9 mouse cellular contexts compared by ENCODE assay signal in the genomic region with DNA sequence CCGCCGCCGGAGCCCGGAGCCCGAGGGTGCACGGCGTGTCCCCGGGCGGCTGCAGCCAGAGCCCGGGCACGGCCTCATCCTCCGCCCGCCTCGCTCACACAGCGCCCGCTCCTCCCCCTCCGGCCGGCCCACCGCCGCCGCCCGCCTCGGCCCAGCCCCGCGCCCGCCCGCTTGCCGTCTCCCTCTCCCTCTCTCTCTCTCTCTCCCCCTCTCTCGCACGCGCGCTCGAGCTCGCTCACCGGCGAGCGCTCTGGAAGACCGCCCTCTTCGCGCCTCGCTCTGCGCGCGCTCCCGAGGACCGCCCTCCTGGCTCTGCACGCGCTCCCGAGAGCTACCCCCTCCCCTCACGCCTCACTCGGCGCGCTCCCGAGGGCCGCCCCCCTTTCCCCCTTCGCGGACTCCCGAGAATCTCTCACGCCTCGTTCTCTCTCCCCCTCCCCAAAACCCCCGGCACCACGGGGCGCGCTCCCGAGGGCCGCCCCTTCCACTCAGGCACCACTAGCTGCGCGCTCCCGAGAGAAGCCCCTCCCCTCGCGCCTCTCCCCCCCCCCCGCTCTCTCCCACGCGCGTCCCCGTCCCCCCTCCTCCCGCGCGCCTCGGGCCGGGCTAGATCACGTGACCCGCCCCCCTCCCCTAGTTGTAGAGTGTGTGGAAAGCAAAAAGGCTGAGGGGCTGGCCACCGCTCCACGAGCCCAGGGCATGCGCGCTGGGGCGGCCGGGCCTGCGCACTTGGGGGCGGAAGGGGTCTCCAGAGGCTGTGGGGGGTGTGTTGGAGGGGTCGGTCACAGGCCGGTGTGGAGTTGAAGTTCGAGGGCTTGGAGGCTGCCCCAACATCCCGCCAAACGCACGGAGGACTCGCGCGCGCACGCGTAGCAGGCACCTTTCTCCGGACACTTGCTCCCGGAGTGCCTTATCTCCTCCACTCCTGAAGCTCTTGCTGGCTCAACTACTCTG. TPM values are rescaled to one million over a fixed set of nuclear protein-coding genes. Genes with fewer than 3 reads are reported as not detected.
DNase-seq lines count a peak whose midpoint lies in the region; ATAC-seq lines count a peak whose summit lies in the region.
"Had no signal": no experiment of that assay in that cellular context is flagged by ENCODE, and none has a peak within 500 bp of the region (broad histone marks: within the 10 kb centered on the region; RNA-seq: fewer than 3 reads in every experiment).

Gene Auts2, minus strand, starts transcription at position 227 of the 954 bp plus-strand sequence.

- H3K4me2 ChIP-seq in embryonic facial prominence, embryonic 12.5 days (replicated peaks): peak within 1 kb of the TSS; percentile 67
- H3K4me2 ChIP-seq in limb, embryonic 13.5 days (replicated peaks): peak within 1 kb of the TSS; percentile 81
- H3K4me2 ChIP-seq in midbrain, embryonic 14.5 days (ENCODE audit: low read length): peak within 1 kb of the TSS; percentile 71

- no peaks in the 10 kb centered on the region for H3K9me3 ChIP-seq in embryonic facial prominence, embryonic 12.5 days
- no peaks in the 10 kb centered on the region for H3K9me3 ChIP-seq in limb, embryonic 13.5 days
- H3K9me3 ChIP-seq in midbrain, embryonic 14.5 days (ENCODE audit: control insufficient read depth, low read length): no peaks in the 10 kb centered on the region

- peak; percentile 96 for DNase-seq in brain, adult 2 months (ENCODE audit: low read depth, low spot score)
- peak; percentile 66 for DNase-seq in heart, adult 8-10 months (ENCODE audit: low spot score)
- peak; percentile 43 to 52 for DNase-seq in kidney, adult 8-10 months
- DNase-seq in midbrain, embryonic 14.5 days: peak; percentile 97
- peak; percentile 45 to 76 for DNase-seq in spleen, postnatal 4 days (ENCODE audit: low spot score in 2 of 2)

- H3K4me1 ChIP-seq in embryonic facial prominence, embryonic 12.5 days: peaks cover 22% of the 10 kb centered on the region
- H3K4me1 ChIP-seq in limb, embryonic 13.5 days: peaks cover 21% of the 10 kb centered on the region
- H3K4me1 ChIP-seq in midbrain, embryonic 14.5 days (ENCODE audit: control insufficient read depth, insufficient read depth, low read length): peaks cover 12% of the 10 kb centered on the region

- H3K27ac ChIP-seq in embryonic facial prominence, embryonic 12.5 days: peak within 1 kb of the TSS; percentile 93
- peak within 1 kb of the TSS; percentile 86 for H3K27ac ChIP-seq in limb, embryonic 13.5 days
- peak within 1 kb of the TSS; percentile 91 for H3K27ac ChIP-seq in midbrain, embryonic 14.5 days (replicated peaks; ENCODE audit: low read depth, low read length)

- peak within 1 kb of the TSS; percentile 86 for H3K4me3 ChIP-seq in embryonic facial prominence, embryonic 12.5 days
- H3K4me3 ChIP-seq in limb, embryonic 13.5 days: peak within 1 kb of the TSS; percentile 81
- peak within 1 kb of the TSS; percentile 85 for H3K4me3 ChIP-seq in midbrain, embryonic 14.5 days (replicated peaks; ENCODE audit: low read depth, low read length)
- H3K4me3 ChIP-seq: myocyte had no signal

- peak; percentile 92 for ATAC-seq in embryonic facial prominence, embryonic 12.5 days (ENCODE audit: insufficient number of reproducible peaks, insufficient read depth, low FRiP score, low TSS enrichment)
- ATAC-seq in limb, embryonic 13.5 days (ENCODE audit: low FRiP score, low read depth): peak; percentile 92
- ATAC-seq in midbrain, embryonic 14.5 days (ENCODE audit: low FRiP score, low TSS enrichment): peak; percentile 88
- no peak for ATAC-seq in erythroid progenitor cell, adult 5-6 weeks (replicated peaks; ENCODE audit: low FRiP score, poor library complexity, severe bottlenecking)

- no peaks in the 10 kb centered on the region for H3K36me3 ChIP-seq in embryonic facial prominence, embryonic 12.5 days
- no peaks in the 10 kb centered on the region for H3K36me3 ChIP-seq in limb, embryonic 13.5 days
- H3K36me3 ChIP-seq in midbrain, embryonic 14.5 days (ENCODE audit: control insufficient read depth, insufficient read depth, low read length): no peaks in the 10 kb centered on the region

- peak within 1 kb of the TSS; percentile 85 for H3K9ac ChIP-seq in embryonic facial prominence, embryonic 12.5 days
- H3K9ac ChIP-seq in limb, embryonic 13.5 days: peak within 1 kb of the TSS; percentile 90
- H3K9ac ChIP-seq in midbrain, embryonic 14.5 days (replicated peaks; ENCODE audit: low read length): peak within 1 kb of the TSS; percentile 96

- whole genome bisulfite sequencing in embryonic facial prominence, embryonic 12.5 days: 2% methylated on average over 91 of the region's 105 CpGs
- WGBS in limb, embryonic 13.5 days: under 1% methylated on average over 75 of the region's 105 CpGs
- WGBS in midbrain, embryonic 14.5 days: under 1% methylated on average over 71 of the region's 105 CpGs

- H3K27me3 ChIP-seq in embryonic facial prominence, embryonic 12.5 days: no peaks in the 10 kb centered on the region
- H3K27me3 ChIP-seq in limb, embryonic 13.5 days: 0 out of 2 replicates have a peak, but pooled peaks cover 3% of the 10 kb centered on the region
- no peaks in the 10 kb centered on the region for H3K27me3 ChIP-seq in midbrain, embryonic 14.5 days (ENCODE audit: control insufficient read depth, insufficient read depth, low read length)

RNA-seq across cellular contexts. Expression of gene Auts2, which starts in this region (rescaled TPM):
- 73.6 TPM in 2 replicates for polyA plus RNA-seq in embryonic facial prominence, embryonic 12.5 days (2016; fragmentation: Nextera tagmentation; extraction: Ambion mirVana)
- 10 to 100 TPM; 23.5 to 31.8 (median 27.0) TPM for total RNA-seq in heart, adult 8-10 months (2022)
- polyA plus RNA-seq in limb, embryonic 13.5 days (2015; fragmentation: Nextera tagmentation; extraction: Ambion mirVana): 55.1 and 57.6 TPM in 2 replicates
- polyA plus RNA-seq in midbrain, embryonic 14.5 days (2014; fragmentation: Nextera tagmentation; extraction: Ambion mirVana): 61.6 and 75.0 TPM in 2 replicates
- 0.36 TPM in 1 of 2 replicates, not detected in the other for total RNA-seq in erythroid progenitor cell, adult 5-6 weeks (2015; ENCODE audit: low replicate concordance)
- total RNA-seq in erythroid progenitor cell, adult 5-6 weeks (2017; ENCODE audit: low replicate concordance): not detected in 2 replicates

Comparison
In these comparisons a context has a peak if more than half of its experiments do, and no peak if none do; other contexts are left out.
1. RNA of gene Auts2 (total RNA-seq): 23.5 to 31.8 TPM in heart, adult 8-10 months; 0.36 TPM in erythroid progenitor cell, adult 5-6 weeks; every median in the first group is over 10 times any median in the second.
2. Peak in every context shown above with its lines, with median percentiles within 50 percentile points of each other: DNase-seq, H3K27ac ChIP-seq, H3K4me2 ChIP-seq, H3K4me3 ChIP-seq and H3K9ac ChIP-seq.